Mouse (Mus musculus) lung, adult 2 months (tissue): ENCODE measurements at regions not wholly inside any gene's neighbourhood (a gene's known extent, or its start where the extent isn't known, plus 50 kb on each side); places are given as distances from the start of the nearest gene placed in this dataset.
"Not testable (repeated sequence)": the region's sequence is repeated elsewhere in the genome, so short reads cannot be mapped to it uniquely, and the experiment has no call there.

Experiments
- DNase-seq: peaks from one replicate; pipeline ENCODE4 v3.0.0; 2022
- H3K4me1 ChIP-seq: fragments of 200-500 bp; 2 replicates; pipeline ENCODE4 v1.6.1; 2011; ENCODE audit warnings: low read length; ENCODE audit not compliant: control insufficient read depth, insufficient read depth
- H3K4me3 ChIP-seq: fragments of 200-500 bp; replicated peaks from 2 replicates; pipeline ENCODE3; 2011; ENCODE audit warnings: low read depth, mild to moderate bottlenecking, control low read depth, low read length; ENCODE audit errors: extremely low read depth
- CTCF ChIP-seq: fragments of 200-500 bp; IDR thresholded peaks from 2 replicates; pipeline ENCODE4 v1.5.1; 2011; ENCODE audit warnings: mild to moderate bottlenecking, low read length, control low read depth; ENCODE audit not compliant: insufficient read depth
- POLR2A ChIP-seq: fragments of 200-500 bp; IDR thresholded peaks from 2 replicates; pipeline ENCODE4 v1.6.1; 2011; ENCODE audit warnings: low read depth, mild to moderate bottlenecking, control low read depth, low read length, borderline replicate concordance; ENCODE audit errors: extremely low read depth
- WGBS: fragments of 180-500 bp; shearing (Covaris S2); methylation state at CpG from one replicate; pipeline ENCODE4 v1.1.7; 2018; 5-methylcytosine and 5-hydroxymethylcytosine counted together

GRCm38 (mm10) chr13:52116241-52116640, 269.8 kb downstream of the Gadd45g start:
- H3K4me1 ChIP-seq = no peaks in the 10 kb centered on the region
- WGBS = 81% methylated on average over 4 of the region's 4 CpGs
- TF ChIP-seq POLR2A (no peak), CTCF (no peak)
- no peak for DNase-seq
- no peak overlapping the region for H3K4me3 ChIP-seq

- Histone ChIP-seq H3K4me3 (no peak overlapping the region), H3K4me1 (no peaks in the 10 kb centered on the region)
- 65% methylated on average over 4 of the region's 4 CpGs for WGBS
- TF ChIP-seq CTCF (no peak), POLR2A (no peak)
- DNase-seq = no peak
Observed at GRCm38 (mm10) chr13:52116756-52117155, 270.3 kb downstream of the Gadd45g start.

DNA sequence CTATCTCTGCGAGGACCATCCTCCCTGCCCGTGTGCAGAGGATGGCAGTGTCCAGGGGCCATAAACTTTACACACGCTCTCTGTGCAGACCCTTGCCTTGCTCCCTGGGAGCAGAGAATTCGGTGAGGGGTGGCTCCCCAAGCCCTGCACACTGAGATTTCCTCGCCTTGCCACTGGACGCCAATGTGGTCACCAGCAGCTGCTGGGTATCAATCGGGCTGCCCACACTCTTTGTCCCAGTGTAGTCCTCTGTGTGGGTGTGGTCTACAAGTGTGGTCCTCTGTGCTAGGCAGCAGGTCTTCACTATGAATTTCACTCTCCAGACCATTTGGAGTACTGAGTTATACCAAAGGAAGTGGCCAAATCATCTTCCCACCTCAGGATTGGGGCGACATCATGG, 274.3 kb downstream of the Gadd45g start:
- 91% methylated on average over 8 of the region's 8 CpGs for WGBS
- DNase-seq = no peak
- TF ChIP-seq POLR2A (no peak), CTCF (no peak)

DNA sequence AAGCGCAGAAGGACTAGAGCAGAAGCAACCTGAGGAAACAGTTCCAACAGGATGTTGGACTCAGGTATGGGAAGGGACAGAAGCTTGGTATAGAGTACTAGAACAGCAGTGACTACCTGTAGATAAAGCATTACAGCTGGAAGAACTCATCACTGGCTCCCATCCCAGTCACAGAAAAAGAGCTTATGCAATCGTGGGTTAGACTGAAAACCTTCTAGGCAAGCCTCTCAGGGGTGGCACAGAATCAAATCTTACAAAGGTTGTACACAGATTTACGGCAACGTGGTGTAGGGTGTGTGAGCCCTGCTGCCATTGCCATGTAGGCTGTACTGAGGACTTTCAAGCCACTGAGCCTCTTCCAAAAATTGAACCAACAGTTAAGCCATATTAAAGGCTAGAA, 278.6 kb downstream of the Gadd45g start:
- no peaks in the 10 kb centered on the region for H3K4me1 ChIP-seq
- TF ChIP-seq POLR2A = no peak
- TF ChIP-seq CTCF = no peak
- H3K4me3 ChIP-seq = no peak overlapping the region
- WGBS = 66% methylated on average over 4 of the region's 4 CpGs
- no peak for DNase-seq

More for the DNA sequence above, 274.3 kb downstream of the Gadd45g start:
- H3K4me3 ChIP-seq = no peak overlapping the region
- H3K4me1 ChIP-seq = no peaks in the 10 kb centered on the region

- no peak for TF ChIP-seq POLR2A
- TF ChIP-seq CTCF = no peak
- Histone ChIP-seq H3K4me3 (no peak overlapping the region), H3K4me1 (no peaks in the 10 kb centered on the region)
- no peak for DNase-seq
- 82% methylated on average over 9 of the region's 9 CpGs for WGBS
Observed at GRCm38 (mm10) chr13:52127751-52128150, 281.3 kb downstream of the Gadd45g start.

DNA sequence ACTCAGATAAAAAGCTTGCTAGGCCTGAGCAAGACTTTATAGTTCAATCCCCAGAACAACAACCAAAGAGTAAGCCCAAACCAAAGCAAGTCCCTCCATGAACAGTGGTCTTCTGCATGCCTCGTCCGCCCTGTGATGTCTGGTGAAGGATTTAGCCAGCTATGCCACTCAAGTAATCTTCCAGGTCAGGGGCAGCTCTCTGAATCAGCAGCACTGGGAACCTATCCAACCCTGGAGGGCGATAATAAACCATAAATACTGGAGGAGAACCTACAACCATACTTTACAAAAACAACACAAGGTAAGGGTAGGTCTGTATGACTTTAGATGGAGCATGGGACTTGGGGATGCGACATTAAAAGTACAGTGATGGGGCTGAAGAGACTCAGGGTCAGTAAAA, 283.0 kb downstream of the Gadd45g start:
- no peaks in the 10 kb centered on the region for H3K4me1 ChIP-seq
- H3K4me3 ChIP-seq = no peak overlapping the region
- DNase-seq = no peak
- WGBS = 83% methylated on average over 4 of the region's 4 CpGs
- TF ChIP-seq POLR2A (no peak), CTCF (no peak)

DNA sequence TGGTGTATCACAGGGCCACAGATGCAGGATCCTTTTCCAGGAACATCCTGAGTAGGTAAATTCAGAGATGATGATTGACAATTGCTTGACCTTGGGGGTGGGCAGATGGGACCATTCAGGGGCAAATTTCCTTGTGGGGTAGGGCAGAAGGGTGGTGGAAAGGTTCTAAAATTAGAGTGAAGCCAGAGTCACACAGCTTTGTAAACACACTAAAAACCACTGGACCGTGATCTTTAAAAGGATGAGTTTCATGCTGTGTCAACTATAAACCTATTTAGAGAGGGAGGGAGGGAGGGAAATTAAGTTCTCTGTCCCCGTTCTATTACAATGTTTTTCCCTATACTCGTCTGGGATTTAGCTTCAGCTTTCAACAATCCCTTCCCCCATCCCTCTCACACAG, 286.7 kb downstream of the Gadd45g start:
- 83% methylated on average over 3 of the region's 3 CpGs for WGBS
- no peak for TF ChIP-seq POLR2A
- TF ChIP-seq CTCF = no peak
- Histone ChIP-seq H3K4me3 (no peak overlapping the region), H3K4me1 (no peaks in the 10 kb centered on the region)
- no peak for DNase-seq

- Histone ChIP-seq H3K4me3 (no peak overlapping the region), H3K4me1 (no peaks in the 10 kb centered on the region)
- WGBS = 69% methylated on average over 6 of the region's 6 CpGs
- DNase-seq = no peak
- TF ChIP-seq CTCF (no peak), POLR2A (no peak)
Observed at GRCm38 (mm10) chr13:52138331-52138945, 292.0 kb downstream of the Gadd45g start.

GRCm38 (mm10) chr13:52139140-52139809, 292.8 kb downstream of the Gadd45g start:
- WGBS = 48% methylated on average over 15 of the region's 15 CpGs
- Histone ChIP-seq H3K4me3 (no peak overlapping the region), H3K4me1 (no peaks in the 10 kb centered on the region)
- TF ChIP-seq POLR2A (no peak), CTCF (no peak)
- DNase-seq = no peak

DNA sequence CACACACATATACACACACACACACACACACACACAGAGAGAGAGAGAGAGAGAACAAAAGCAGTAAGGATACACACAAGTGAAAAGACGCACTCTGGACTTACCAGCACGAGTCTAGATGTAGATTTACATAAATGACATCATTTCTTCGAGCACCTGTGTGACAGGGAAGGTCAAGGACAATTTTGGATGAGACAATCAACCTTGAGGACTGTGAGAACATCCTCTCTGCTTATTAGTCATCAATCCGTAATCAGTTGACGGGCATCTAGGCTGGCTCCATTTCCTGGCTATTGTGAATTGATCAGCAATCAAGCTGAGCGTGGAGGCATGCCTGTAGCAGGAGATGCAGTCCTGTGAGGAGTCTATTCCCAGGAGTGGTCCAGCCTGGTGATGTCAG, 293.7 kb downstream of the Gadd45g start:
- TF ChIP-seq CTCF = no peak
- TF ChIP-seq POLR2A = no peak
- WGBS = 76% methylated on average over 6 of the region's 6 CpGs

DNA sequence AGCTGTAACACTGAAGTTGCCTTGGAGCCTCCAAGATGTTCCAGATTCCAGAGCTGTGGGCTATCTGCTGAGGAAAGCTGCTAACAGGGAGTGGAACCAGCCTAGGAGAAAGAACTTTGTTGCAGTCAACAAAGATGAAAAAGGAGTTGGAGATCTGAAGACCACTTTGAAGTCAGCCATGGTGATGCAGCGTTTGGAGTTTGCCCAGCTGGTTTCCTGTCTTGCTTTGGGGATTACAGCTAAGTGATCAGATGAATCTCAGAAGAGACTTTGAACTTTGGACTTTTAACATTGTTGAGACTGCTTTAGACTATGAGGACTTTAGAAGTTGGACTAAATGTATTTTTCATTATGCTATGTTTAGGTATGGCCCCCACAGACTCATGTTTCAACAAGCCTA, 297.6 kb downstream of the Gadd45g start:
- WGBS = 33% methylated on average over 1 of the region's 1 CpGs
- DNase-seq, H3K4me1 ChIP-seq, H3K4me3 ChIP-seq: not testable (repeated sequence)

More for the DNA sequence above, 293.7 kb downstream of the Gadd45g start:
- Histone ChIP-seq H3K4me1 (no peaks in the 10 kb centered on the region), H3K4me3 (no peak overlapping the region)
- no peak for DNase-seq
